Mouse (Mus musculus) liver, adult 2 months (tissue): Measurements from ENCODE around the gene Stk11ip. TPM values are rescaled to one million over a fixed set of nuclear protein-coding genes. Genes with fewer than 3 reads are reported as not detected.

Experiments
- DNase-seq: peaks from one replicate; pipeline ENCODE4 v3.0.0-alpha.2; 2011; ENCODE audit warnings: low read depth, low spot score; ENCODE audit errors: extremely low read depth
- H3K27ac ChIP-seq: fragments of 200-500 bp; replicated peaks from 2 replicates; pipeline ENCODE4 v1.5.1; 2012; ENCODE audit warnings: low read depth, mild to moderate bottlenecking, control low read depth, inconsistent platforms, low read length; ENCODE audit not compliant: insufficient read depth
- H3K27me3 ChIP-seq: fragments of 200-500 bp; 2 replicates; pipeline ENCODE4 v1.6.1; 2012; ENCODE audit warnings: mild to moderate bottlenecking, moderate library complexity, low read length, inconsistent platforms; ENCODE audit not compliant: control insufficient read depth, insufficient read depth
- H3K36me3 ChIP-seq: fragments of 200-500 bp; 2 replicates; pipeline ENCODE4 v1.6.1; 2012; ENCODE audit warnings: low read length, inconsistent platforms; ENCODE audit not compliant: control insufficient read depth, insufficient read depth
- H3K4me1 ChIP-seq: fragments of 200-500 bp; 2 replicates; pipeline ENCODE4 v1.6.1; 2011; ENCODE audit warnings: low read length; ENCODE audit not compliant: control insufficient read depth, insufficient read depth
- H3K4me3 ChIP-seq: fragments of 200-500 bp; 2 replicates; pipeline ENCODE4 v1.5.1; 2011; ENCODE audit warnings: low read depth, mild to moderate bottlenecking, control low read depth, low read length, moderate library complexity; ENCODE audit not compliant: insufficient read depth
- H3K79me2 ChIP-seq: fragments of 200-500 bp; 2 replicates; pipeline ENCODE4 v1.6.1; 2012; ENCODE audit warnings: inconsistent platforms, mild to moderate bottlenecking, low read length, moderate library complexity; ENCODE audit not compliant: control insufficient read depth, insufficient read depth
- H3K9ac ChIP-seq: fragments of 200-500 bp; 2 replicates; pipeline ENCODE4 v1.6.1; 2012; ENCODE audit warnings: low read depth, mild to moderate bottlenecking, control low read depth, inconsistent platforms, low read length
- CTCF ChIP-seq: fragments of 200-500 bp; IDR thresholded peaks from 2 replicates; pipeline ENCODE4 v1.5.1; 2011; ENCODE audit warnings: low read depth, low read length, control low read depth
- POLR2A ChIP-seq: fragments of 200-500 bp; IDR thresholded peaks from 2 replicates; pipeline ENCODE4 v1.6.1; 2011; ENCODE audit warnings: low read length, control low read depth; ENCODE audit not compliant: insufficient read depth; ENCODE audit errors: extremely low read depth
- WGBS: fragments of 180-500 bp; shearing (Covaris S2); methylation state at CpG from one replicate; pipeline ENCODE4 v1.1.7; 2018; 5-methylcytosine and 5-hydroxymethylcytosine counted together
- polyA plus RNA-seq: library from polyadenylated mRNA; depleted of rRNA; stranded (reverse); fragments of >200 nt; gene quantifications from 2 replicates; pipeline ENCODE4 v1.2.3, GENCODE M21; 2012
- total RNA-seq: library from RNA; depleted of rRNA; stranded (reverse); fragments of >200 nt; gene quantifications from 2 replicates; pipeline ENCODE4 v1.2.3, GENCODE M21; 2014

Gene Stk11ip
- total and polyA plus RNA-seq, 2 experiments: 3.3 to 7.8 TPM

DNA sequence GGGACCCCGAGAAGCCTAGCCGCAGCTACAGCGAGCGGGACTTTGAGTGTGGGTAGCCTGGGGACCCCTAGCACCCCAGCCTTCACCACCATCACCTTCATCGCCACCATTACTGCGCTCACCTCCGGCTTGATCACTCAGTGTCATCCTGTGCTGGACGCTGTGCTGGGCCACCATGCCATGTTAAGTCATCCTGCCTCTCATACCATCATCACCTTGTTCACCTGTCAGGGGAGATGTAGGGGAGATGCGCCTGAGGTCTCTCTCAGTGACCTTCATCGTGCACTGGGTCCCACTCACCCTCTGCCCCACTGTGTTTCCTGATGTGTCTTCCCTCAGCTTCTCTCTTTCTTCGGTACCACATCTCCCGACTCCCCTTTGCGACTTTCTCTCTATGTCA is 26.0 kb downstream of the Stk11ip start:
- Histone ChIP-seq H3K79me2 (no peaks in the 10 kb centered on the region), H3K36me3 (no peaks in the 10 kb centered on the region), H3K4me1 (no peaks in the 10 kb centered on the region), H3K27ac (no peak overlapping the region), H3K27me3 (peaks cover 24% of the 10 kb centered on the region), H3K4me3 (no peak overlapping the region), H3K9ac (no peak overlapping the region)
- 96% methylated on average over 13 of the region's 13 CpGs for WGBS
- DNase-seq: no peak
- TF ChIP-seq CTCF (no peak), POLR2A (no peak)

DNA sequence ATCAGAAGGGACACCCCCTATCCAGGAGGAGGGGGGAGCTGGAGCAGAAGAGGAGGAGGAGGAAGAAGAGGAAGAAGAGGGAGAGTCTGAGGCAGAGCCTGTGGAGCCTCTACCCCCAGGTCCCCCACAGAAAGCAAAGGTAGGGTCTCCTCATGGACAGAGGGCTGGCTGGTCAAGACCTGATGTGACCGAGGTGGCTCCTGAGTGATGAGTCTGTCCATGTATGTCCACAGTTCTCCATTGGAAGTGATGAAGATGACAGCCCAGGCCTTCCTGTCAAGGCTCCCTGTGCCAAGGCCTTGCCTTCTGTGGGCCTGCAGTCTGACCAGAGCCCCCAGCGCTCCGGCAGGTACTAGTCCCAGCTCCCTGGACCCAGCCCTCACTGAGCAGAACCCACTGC is 26.8 kb downstream of the Stk11ip start:
- DNase-seq: no peak
- WGBS: 92% methylated on average over 3 of the region's 3 CpGs
- H3K79me2 ChIP-seq: no peaks in the 10 kb centered on the region
- H3K27me3 ChIP-seq: peaks cover 28% of the 10 kb centered on the region
- no peak overlapping the region for H3K27ac ChIP-seq
- no peak for TF ChIP-seq POLR2A
- no peak overlapping the region for H3K4me3 ChIP-seq
- H3K9ac ChIP-seq: no peak overlapping the region
- no peaks in the 10 kb centered on the region for H3K36me3 ChIP-seq
- no peaks in the 10 kb centered on the region for H3K4me1 ChIP-seq

DNA sequence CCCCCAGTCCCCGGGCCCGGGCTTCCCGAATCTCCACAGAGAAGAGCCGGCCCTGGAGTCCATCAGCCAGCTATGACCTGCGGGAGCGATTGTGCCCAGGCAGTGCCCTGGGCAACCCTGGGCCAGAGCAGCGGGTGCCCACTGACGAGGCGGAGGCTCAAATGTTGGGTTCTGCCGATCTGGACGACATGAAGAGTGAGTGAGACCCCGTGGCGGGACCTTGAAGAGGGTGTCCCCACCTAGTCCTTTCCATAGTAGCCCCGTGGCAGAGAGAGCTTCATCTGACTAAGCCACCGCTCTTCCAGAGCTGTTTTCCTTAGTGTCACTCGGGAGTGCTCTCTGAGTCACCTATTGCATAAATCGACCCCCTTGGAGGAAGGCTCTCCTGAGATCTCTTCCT is 27.5 kb downstream of the Stk11ip start:
- H3K27me3 ChIP-seq: peaks cover 24% of the 10 kb centered on the region
- 88% methylated on average over 17 of the region's 17 CpGs for WGBS

DNA sequence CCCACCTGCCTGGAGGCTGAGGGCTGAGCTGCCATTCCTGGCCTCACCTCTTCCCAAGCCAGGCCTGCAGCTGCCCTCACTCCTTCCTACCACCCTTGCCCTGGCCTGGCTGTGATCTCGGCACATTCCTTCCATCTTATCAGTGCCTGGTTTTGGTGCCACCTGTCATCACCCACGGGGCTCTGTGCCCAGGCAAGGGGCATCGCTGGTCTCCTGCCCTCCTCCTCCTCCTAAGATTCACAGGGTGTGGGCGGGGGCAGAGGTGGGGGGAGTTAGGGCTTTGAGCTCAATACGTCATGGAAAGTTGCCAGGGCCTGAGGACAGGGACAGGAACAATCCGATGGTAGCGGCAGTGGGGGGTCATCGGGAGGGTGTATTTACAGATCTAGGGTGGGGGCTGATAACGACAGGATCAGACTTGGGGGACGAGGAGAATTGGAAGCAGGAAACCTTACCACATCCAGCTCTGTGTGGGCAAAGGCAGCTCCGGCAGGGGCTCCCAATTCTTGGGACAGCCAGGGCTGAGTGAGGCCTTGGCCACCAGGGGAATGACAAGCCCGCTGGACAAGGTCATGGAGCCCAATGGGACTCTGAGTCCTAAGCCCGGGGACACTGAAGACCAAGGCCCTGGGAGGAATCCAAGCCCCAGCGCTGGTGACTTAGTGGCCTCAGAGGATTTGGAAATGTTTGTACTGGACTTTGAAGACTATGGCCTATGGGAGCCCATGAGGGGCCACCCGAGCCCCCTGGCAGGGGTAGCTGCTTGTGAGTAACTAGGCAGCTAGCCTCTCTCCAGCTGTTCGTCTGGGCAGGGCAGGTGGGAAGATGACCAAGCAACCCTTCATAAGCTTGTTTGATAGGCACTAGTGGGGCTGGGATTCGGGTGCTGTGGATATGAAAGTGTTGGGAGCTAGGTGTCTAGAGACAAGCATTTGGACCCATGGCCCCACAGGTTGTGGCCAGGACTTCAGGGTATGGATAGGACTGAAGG is 28.3 kb downstream of the Stk11ip start:
- Histone ChIP-seq H3K79me2 (no peaks in the 10 kb centered on the region), H3K4me3 (no peak overlapping the region), H3K4me1 (no peaks in the 10 kb centered on the region), H3K27me3 (peaks cover 23% of the 10 kb centered on the region), H3K27ac (no peak overlapping the region), H3K36me3 (no peaks in the 10 kb centered on the region), H3K9ac (no peak overlapping the region)
- DNase-seq: no peak
- TF ChIP-seq CTCF (no peak), POLR2A (no peak)
- WGBS: 75% methylated on average over 17 of the region's 17 CpGs

More for the DNA sequence above, 27.5 kb downstream of the Stk11ip start:
- no peak for DNase-seq
- no peak overlapping the region for H3K27ac ChIP-seq
- no peaks in the 10 kb centered on the region for H3K36me3 ChIP-seq
- H3K9ac ChIP-seq: no peak overlapping the region
- TF ChIP-seq POLR2A: no peak
- no peak for TF ChIP-seq CTCF
- H3K4me3 ChIP-seq: no peak overlapping the region
- no peaks in the 10 kb centered on the region for H3K79me2 ChIP-seq
- no peaks in the 10 kb centered on the region for H3K4me1 ChIP-seq

DNA sequence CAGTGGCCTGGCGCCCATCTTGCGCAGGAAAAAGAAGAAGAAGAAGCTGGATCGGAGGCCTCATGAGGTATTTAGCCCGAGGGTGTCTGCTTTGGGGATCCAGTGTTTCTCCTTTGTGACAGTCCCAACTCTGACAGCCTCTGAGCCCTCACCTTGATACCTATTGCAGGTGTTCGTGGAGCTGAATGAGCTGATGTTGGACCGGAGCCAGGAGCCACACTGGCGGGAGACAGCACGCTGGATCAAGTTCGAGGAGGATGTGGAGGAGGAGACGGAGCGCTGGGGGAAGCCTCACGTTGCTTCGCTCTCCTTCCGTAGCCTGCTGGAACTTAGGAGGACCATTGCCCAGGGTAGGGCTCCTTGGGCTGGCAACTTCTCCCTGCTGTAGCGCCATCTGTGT is 29.3 kb downstream of the Stk11ip start:
- Histone ChIP-seq H3K36me3 (no peaks in the 10 kb centered on the region), H3K9ac (no peak overlapping the region), H3K27me3 (peaks cover 21% of the 10 kb centered on the region), H3K4me3 (no peak overlapping the region), H3K4me1 (no peaks in the 10 kb centered on the region), H3K27ac (no peak overlapping the region), H3K79me2 (no peaks in the 10 kb centered on the region)
- WGBS: 80% methylated on average over 15 of the region's 15 CpGs
- no peak for TF ChIP-seq CTCF
- TF ChIP-seq POLR2A: no peak
- no peak for DNase-seq

DNA sequence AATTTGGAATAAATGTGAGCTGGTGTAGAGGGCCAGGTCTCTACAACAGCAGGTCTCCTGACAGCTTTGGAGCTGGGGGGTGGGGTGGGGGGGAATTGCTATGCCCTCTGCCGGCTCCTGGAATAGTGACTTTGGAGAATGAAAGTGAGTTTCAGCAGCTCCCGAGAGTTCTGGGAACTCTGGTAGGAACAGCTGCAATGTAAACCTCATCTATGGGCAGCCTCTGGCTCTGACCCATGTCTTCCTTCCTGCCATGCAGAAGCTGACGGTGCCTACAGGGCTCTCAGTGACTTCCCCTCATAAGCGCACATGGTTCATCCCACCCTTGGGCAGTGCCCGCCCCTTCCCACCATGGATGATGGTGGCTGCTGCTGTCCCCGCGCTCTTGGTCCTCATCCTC is 34.4 kb downstream of the Stk11ip start:
- H3K79me2 ChIP-seq: no peaks in the 10 kb centered on the region
- H3K9ac ChIP-seq: no peak overlapping the region
- no peak for DNase-seq
- TF ChIP-seq POLR2A: no peak
- no peak for TF ChIP-seq CTCF
- H3K4me3 ChIP-seq: no peak overlapping the region
- WGBS: 85% methylated on average over 7 of the region's 7 CpGs
- H3K27me3 ChIP-seq: peaks cover 7% of the 10 kb centered on the region; the same call in 1 of the 2 replicates
- H3K4me1 ChIP-seq: no peaks in the 10 kb centered on the region
- no peaks in the 10 kb centered on the region for H3K36me3 ChIP-seq
- no peak overlapping the region for H3K27ac ChIP-seq
